Mouse (Mus musculus): ENCODE measurements around the gene Serpina12. TPM values are rescaled to one million over a fixed set of nuclear protein-coding genes. Genes with fewer than 3 reads are reported as not detected.
A peak's percentile ranks its signal among the peaks of the same experiment; 100 is the strongest.

Gene Serpina12
- polyA plus RNA-seq (2014; fragmentation: Nextera tagmentation; extraction: Ambion mirVana): not detected in 2 replicates

GRCm38 (mm10) chr12:104044343-104044742, at the start of gene Serpina12:
Gene Serpina12, minus strand, starts transcription at chr12:104044443.
- Histone ChIP-seq H3K4me3 (ENCODE audit: low read depth, low read length) (no peak within 1 kb of the TSS), H3K27ac (ENCODE audit: low read depth, low read length) (no peak within 1 kb of the TSS), H3K36me3 (ENCODE audit: control insufficient read depth, insufficient read depth, low read length) (no peaks in the 10 kb centered on the region), H3K4me2 (no peak within 1 kb of the TSS), H3K9me3 (ENCODE audit: control insufficient read depth, low read length) (no peaks in the 10 kb centered on the region), H3K4me1 (replicated peaks; ENCODE audit: control insufficient read depth, insufficient read depth, low read length) (no peaks in the 10 kb centered on the region), H3K27me3 (replicated peaks; ENCODE audit: control insufficient read depth, insufficient read depth, low read length) (no peaks in the 10 kb centered on the region), H3K9ac (ENCODE audit: low read depth, low read length) (no peak within 1 kb of the TSS)
- ATAC-seq (replicated peaks; ENCODE audit: low FRiP score): no peak
- WGBS: 74% methylated on average over 7 of the region's 7 CpGs
- DNase-seq (ENCODE audit: low spot score): no peak

GRCm38 (mm10) chr12:104091303-104091702, 47.1 kb upstream of the Serpina12 start:
- 77% methylated on average over 1 of the region's 1 CpGs for WGBS
- Histone ChIP-seq H3K4me1 (replicated peaks; ENCODE audit: control insufficient read depth, insufficient read depth, low read length) (no peaks in the 10 kb centered on the region), H3K9ac (ENCODE audit: low read depth, low read length) (no peak overlapping the region), H3K9me3 (ENCODE audit: control insufficient read depth, low read length) (no peaks in the 10 kb centered on the region), H3K4me2 (no peak overlapping the region), H3K27ac (ENCODE audit: low read depth, low read length) (no peak overlapping the region), H3K4me3 (ENCODE audit: low read depth, low read length) (no peak overlapping the region), H3K36me3 (ENCODE audit: control insufficient read depth, insufficient read depth, low read length) (no peaks in the 10 kb centered on the region), H3K27me3 (replicated peaks; ENCODE audit: control insufficient read depth, insufficient read depth, low read length) (no peaks in the 10 kb centered on the region)
- DNase-seq (ENCODE audit: low spot score): no peak
- ATAC-seq (replicated peaks; ENCODE audit: low FRiP score): no peak

DNA sequence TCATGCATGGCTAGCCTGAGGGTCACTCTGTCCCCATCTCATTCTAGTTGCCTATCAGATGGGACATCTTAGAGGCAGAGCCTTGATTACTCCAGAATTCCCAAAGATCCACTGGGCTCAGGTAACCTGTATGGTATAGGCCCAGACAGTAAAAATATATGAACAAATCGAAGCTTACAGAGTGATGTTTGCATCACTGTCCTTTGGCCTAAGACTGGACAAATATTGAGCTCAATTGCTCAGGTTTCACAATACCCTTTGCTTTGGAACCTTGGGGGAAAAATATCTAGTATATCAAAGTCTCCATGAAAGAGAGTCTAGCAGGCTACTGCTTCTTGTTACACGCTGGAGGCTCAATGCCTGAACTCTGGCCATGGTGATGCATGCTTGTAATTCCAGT, 45.9 kb upstream of the Serpina12 start:
- H3K4me3 ChIP-seq (ENCODE audit: low read depth, low read length): no peak overlapping the region
- no peaks in the 10 kb centered on the region for H3K36me3 ChIP-seq (ENCODE audit: control insufficient read depth, insufficient read depth, low read length)
- no peaks in the 10 kb centered on the region for H3K9me3 ChIP-seq (ENCODE audit: control insufficient read depth, low read length)
- no peak for ATAC-seq (replicated peaks; ENCODE audit: low FRiP score)
- no peak for DNase-seq (ENCODE audit: low spot score)
- whole genome bisulfite sequencing: 62% methylated on average over 2 of the region's 2 CpGs
- H3K4me2 ChIP-seq: no peak overlapping the region
- H3K27ac ChIP-seq (ENCODE audit: low read depth, low read length): no peak overlapping the region
- H3K4me1 ChIP-seq (replicated peaks; ENCODE audit: control insufficient read depth, insufficient read depth, low read length): no peaks in the 10 kb centered on the region
- H3K27me3 ChIP-seq (replicated peaks; ENCODE audit: control insufficient read depth, insufficient read depth, low read length): no peaks in the 10 kb centered on the region
- no peak overlapping the region for H3K9ac ChIP-seq (ENCODE audit: low read depth, low read length)

- Histone ChIP-seq H3K4me2 (no peak overlapping the region), H3K9me3 (ENCODE audit: control insufficient read depth, low read length) (no peaks in the 10 kb centered on the region), H3K4me1 (replicated peaks; ENCODE audit: control insufficient read depth, insufficient read depth, low read length) (no peaks in the 10 kb centered on the region), H3K4me3 (ENCODE audit: low read depth, low read length) (no peak overlapping the region), H3K9ac (ENCODE audit: low read depth, low read length) (no peak overlapping the region), H3K27ac (ENCODE audit: low read depth, low read length) (no peak overlapping the region), H3K36me3 (ENCODE audit: control insufficient read depth, insufficient read depth, low read length) (no peaks in the 10 kb centered on the region), H3K27me3 (replicated peaks; ENCODE audit: control insufficient read depth, insufficient read depth, low read length) (no peaks in the 10 kb centered on the region)
- WGBS: 66% methylated on average over 5 of the region's 5 CpGs
- DNase-seq (ENCODE audit: low spot score) (no peak), ATAC-seq (replicated peaks; ENCODE audit: low FRiP score) (no peak)
Observed at GRCm38 (mm10) chr12:104072286-104072685, 28.0 kb upstream of the Serpina12 start.

GRCm38 (mm10) chr12:104071708-104072107, 27.5 kb upstream of the Serpina12 start:
- no peak for DNase-seq (ENCODE audit: low spot score)
- H3K9ac ChIP-seq (ENCODE audit: low read depth, low read length): no peak overlapping the region
- no peaks in the 10 kb centered on the region for H3K36me3 ChIP-seq (ENCODE audit: control insufficient read depth, insufficient read depth, low read length)
- H3K9me3 ChIP-seq (ENCODE audit: control insufficient read depth, low read length): no peaks in the 10 kb centered on the region
- H3K27ac ChIP-seq (ENCODE audit: low read depth, low read length): no peak overlapping the region
- no peak overlapping the region for H3K4me2 ChIP-seq
- H3K4me1 ChIP-seq (replicated peaks; ENCODE audit: control insufficient read depth, insufficient read depth, low read length): no peaks in the 10 kb centered on the region
- WGBS: 17% methylated on average over 1 of the region's 1 CpGs
- no peaks in the 10 kb centered on the region for H3K27me3 ChIP-seq (replicated peaks; ENCODE audit: control insufficient read depth, insufficient read depth, low read length)
- ATAC-seq (replicated peaks; ENCODE audit: low FRiP score): no peak
- H3K4me3 ChIP-seq (ENCODE audit: low read depth, low read length): no peak overlapping the region

- ATAC-seq (replicated peaks; ENCODE audit: low FRiP score) (peak; percentile 33), DNase-seq (ENCODE audit: low spot score) (peak; percentile 51)
- Histone ChIP-seq H3K4me3 (ENCODE audit: low read depth, low read length) (no peak overlapping the region), H3K36me3 (ENCODE audit: control insufficient read depth, insufficient read depth, low read length) (no peaks in the 10 kb centered on the region), H3K27ac (ENCODE audit: low read depth, low read length) (no peak overlapping the region), H3K9ac (ENCODE audit: low read depth, low read length) (no peak overlapping the region), H3K4me1 (replicated peaks; ENCODE audit: control insufficient read depth, insufficient read depth, low read length) (no peaks in the 10 kb centered on the region), H3K4me2 (no peak overlapping the region), H3K27me3 (replicated peaks; ENCODE audit: control insufficient read depth, insufficient read depth, low read length) (no peaks in the 10 kb centered on the region), H3K9me3 (ENCODE audit: control insufficient read depth, low read length) (no peaks in the 10 kb centered on the region)
- 6% methylated on average over 2 of the region's 2 CpGs for WGBS
Observed at GRCm38 (mm10) chr12:104069620-104070019, 25.4 kb upstream of the Serpina12 start.

DNA sequence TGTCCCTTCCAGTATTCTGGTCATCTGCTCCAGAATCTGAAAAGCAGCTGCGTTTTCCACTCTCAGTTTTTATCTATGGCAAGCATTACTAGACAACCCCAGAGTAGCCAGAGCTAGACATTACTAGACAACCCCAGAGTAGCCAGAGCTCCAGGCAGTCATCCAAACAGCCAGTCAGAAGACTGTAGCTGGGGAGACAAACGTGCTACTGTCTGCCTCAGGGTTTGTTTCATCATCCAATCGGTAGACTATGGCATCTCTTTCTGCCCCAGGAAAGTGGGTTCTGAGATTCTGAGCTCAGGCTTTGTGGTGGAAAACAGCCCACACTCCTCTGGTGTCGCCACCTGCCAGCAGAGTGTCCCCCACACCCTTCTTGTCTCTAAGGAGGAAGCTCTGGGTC, 23.3 kb upstream of the Serpina12 start:
- WGBS: 36% methylated on average over 4 of the region's 4 CpGs
- Histone ChIP-seq H3K27ac (ENCODE audit: low read depth, low read length) (no peak overlapping the region), H3K9ac (ENCODE audit: low read depth, low read length) (no peak overlapping the region), H3K4me3 (ENCODE audit: low read depth, low read length) (no peak overlapping the region), H3K4me2 (no peak overlapping the region; the same call in 1 of the 2 replicates), H3K4me1 (replicated peaks; ENCODE audit: control insufficient read depth, insufficient read depth, low read length) (no peaks in the 10 kb centered on the region), H3K9me3 (ENCODE audit: control insufficient read depth, low read length) (no peaks in the 10 kb centered on the region), H3K27me3 (replicated peaks; ENCODE audit: control insufficient read depth, insufficient read depth, low read length) (no peaks in the 10 kb centered on the region), H3K36me3 (ENCODE audit: control insufficient read depth, insufficient read depth, low read length) (no peaks in the 10 kb centered on the region)
- ATAC-seq (replicated peaks; ENCODE audit: low FRiP score) (no peak), DNase-seq (ENCODE audit: low spot score) (no peak)

DNA sequence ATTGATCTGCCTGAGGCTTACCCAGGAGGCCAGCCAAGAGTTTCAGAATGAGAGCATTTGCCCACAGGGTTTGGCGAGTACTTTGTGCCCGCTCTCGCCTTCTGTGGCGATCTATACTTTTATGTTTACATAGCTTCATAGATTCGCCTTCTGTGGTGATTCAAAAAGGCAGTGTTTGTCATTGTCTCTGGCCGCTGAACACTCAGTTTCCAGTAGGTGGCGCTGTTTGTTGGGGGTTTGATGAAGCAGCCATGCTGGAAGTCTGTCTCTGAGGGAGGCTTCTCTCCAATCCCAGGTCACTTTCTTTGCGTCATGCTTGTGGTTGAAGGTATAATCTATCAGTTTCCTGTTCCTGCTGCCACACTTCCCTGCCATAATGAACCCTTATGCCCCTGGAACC, 22.0 kb upstream of the Serpina12 start:
- Histone ChIP-seq H3K9me3 (ENCODE audit: control insufficient read depth, low read length) (no peaks in the 10 kb centered on the region), H3K4me3 (ENCODE audit: low read depth, low read length) (no peak overlapping the region), H3K27ac (ENCODE audit: low read depth, low read length) (no peak overlapping the region), H3K27me3 (replicated peaks; ENCODE audit: control insufficient read depth, insufficient read depth, low read length) (no peaks in the 10 kb centered on the region), H3K4me1 (replicated peaks; ENCODE audit: control insufficient read depth, insufficient read depth, low read length) (no peaks in the 10 kb centered on the region), H3K36me3 (ENCODE audit: control insufficient read depth, insufficient read depth, low read length) (no peaks in the 10 kb centered on the region), H3K4me2 (no peak overlapping the region), H3K9ac (ENCODE audit: low read depth, low read length) (no peak overlapping the region)
- WGBS: 16% methylated on average over 8 of the region's 8 CpGs
- DNase-seq (ENCODE audit: low spot score) (peak; percentile 64), ATAC-seq (replicated peaks; ENCODE audit: low FRiP score) (no peak)

DNA sequence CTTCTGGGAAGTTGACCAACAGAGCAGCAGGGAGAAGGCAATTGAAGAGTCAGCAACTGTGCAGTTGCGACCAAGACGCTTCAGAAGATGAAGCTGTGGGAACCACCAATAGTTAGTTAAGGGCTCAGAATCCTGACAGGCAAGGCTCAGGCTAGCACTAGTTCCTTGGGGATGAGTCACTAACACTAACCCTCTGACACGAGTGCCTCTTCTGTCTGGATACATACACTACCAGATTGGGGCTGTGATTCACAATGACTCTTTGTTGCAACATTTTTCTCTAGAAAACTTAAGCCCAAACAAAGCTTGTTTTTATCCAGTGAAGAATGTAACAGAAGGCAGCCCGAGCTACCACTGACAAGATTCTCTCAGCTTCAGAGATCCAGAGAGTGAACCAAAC, 20.8 kb upstream of the Serpina12 start:
- Histone ChIP-seq H3K36me3 (ENCODE audit: control insufficient read depth, insufficient read depth, low read length) (no peaks in the 10 kb centered on the region), H3K9me3 (ENCODE audit: control insufficient read depth, low read length) (no peaks in the 10 kb centered on the region), H3K4me3 (ENCODE audit: low read depth, low read length) (no peak overlapping the region), H3K27me3 (replicated peaks; ENCODE audit: control insufficient read depth, insufficient read depth, low read length) (no peaks in the 10 kb centered on the region), H3K9ac (ENCODE audit: low read depth, low read length) (no peak overlapping the region), H3K4me2 (no peak overlapping the region), H3K27ac (ENCODE audit: low read depth, low read length) (no peak overlapping the region), H3K4me1 (replicated peaks; ENCODE audit: control insufficient read depth, insufficient read depth, low read length) (no peaks in the 10 kb centered on the region)
- 74% methylated on average over 4 of the region's 4 CpGs for WGBS
- ATAC-seq (replicated peaks; ENCODE audit: low FRiP score) (no peak), DNase-seq (ENCODE audit: low spot score) (no peak)
